Mouse (Mus musculus): ENCODE measurements around the gene Cpsf3.
A peak's percentile ranks its signal among the peaks of the same experiment; 100 is the strongest.

Gene Cpsf3

DNA sequence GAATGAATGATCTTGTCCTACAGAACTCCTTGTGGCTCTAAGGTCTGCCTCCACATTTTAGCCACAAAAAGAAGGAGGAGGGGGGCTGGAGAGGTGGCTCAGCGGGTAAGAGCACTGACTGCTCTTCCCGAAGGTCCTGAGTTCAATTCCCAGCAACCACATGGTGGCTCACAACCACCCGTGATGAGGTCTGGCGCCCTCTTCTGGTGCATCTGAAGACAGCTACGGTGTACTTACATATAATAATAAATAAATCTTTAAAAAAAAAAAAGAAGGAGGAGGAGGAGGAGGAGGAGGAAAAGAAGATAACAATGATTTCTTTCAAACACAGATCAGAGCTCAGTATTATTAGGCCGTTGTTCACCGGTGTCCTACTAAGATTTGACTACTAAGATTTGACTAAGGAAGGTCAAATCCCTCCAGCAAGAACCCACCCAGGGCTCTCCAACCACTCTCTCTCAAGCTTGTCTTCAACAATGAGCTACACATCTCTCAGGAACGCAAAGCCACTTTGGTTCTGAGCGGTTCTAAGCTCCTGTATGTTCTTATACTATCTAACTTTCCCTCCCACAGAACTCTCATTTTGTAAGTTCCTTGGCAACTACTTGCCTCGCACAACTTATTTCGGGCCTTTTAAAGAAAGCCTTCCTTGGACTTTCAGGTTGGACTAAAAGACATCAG, at the start of gene Cpsf3:
Gene Cpsf3 (plus strand): TSS at position 631 of the 681 bp plus-strand sequence.
- no peak for DNase-seq (ENCODE audit: low read depth, low spot score)

DNA sequence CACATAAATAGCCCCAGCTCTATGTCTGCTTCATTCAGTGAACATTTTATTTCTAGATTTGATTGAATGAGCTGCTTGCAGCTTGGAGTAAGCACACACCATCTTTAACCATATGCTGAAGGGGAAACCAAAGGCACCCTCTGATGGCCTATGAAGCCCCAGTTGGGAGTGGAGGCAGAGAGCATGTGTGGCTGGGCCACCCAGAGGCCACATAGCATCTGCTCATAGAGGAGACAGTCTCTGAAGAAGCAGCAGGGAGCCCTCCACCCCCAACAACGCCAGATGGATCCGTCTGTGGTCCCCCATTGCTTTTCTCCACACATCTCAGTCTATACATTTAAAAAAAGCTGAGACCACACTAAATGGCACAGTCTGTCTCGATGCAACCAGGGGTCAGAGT, 43.2 kb upstream of the Cpsf3 start:
- DNase-seq (ENCODE audit: low read depth, low spot score): no peak

DNA sequence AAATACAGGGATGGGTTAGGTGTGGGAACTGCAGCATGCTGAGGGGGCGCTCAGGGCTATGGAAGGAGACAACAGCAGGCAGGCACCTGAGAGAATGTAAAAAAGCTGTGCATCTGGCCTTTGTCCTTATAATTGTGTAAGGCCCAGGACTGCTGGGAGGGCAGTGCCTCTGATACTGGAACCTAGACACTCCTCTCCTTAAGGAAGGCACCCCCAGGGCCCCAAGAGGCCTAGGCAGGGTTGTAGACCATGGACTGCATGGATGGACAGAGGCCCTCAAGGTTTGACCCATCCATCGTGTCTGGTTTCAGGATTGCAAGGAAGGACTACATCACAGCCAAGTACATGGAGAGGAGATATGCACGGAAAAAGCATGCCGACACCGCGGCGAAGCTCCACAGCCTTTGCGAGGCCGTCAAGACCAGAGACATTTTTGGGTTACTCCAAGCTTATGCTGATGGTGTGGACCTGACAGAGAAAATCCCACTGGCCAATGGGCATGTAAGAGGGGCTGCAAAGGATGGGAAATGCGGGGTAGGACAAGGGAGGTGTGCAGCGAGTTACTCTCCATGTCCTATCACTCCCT, 40.7 kb upstream of the Cpsf3 start:
- DNase-seq (ENCODE audit: low read depth, low spot score): no peak

DNA sequence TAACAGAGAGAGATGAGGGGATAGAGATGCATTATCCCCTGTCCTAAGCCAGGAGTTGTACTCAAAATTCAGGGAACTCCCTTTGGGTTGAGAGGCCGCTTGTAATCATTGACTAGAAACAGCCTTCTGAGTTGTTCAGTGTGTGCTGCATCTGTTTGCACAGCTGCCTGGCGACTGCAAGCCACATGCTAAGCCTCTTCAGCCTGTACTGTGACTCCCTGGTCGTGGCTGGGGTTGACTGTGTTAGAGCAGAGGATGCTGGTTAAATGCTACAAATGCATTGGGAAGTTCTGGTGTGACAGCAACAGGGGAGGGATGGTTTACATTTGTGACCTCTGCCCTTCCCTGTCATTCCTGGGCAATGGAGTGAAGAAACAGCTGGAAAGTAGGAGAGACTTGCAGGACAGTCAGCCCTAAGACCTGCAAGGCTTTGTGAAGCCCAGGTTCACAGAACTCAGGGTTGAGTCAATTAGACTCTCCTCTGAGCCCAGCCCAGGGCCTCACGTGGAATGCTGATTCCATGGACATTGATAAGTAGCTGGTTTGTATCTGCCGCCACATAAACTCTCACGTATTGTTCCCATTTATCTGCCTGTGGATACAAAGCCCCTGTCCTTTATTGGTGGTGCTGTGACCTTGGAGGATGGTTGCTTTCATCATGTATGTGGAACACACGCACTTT, 37.3 kb upstream of the Cpsf3 start:
- DNase-seq (ENCODE audit: low read depth, low spot score): no peak

DNA sequence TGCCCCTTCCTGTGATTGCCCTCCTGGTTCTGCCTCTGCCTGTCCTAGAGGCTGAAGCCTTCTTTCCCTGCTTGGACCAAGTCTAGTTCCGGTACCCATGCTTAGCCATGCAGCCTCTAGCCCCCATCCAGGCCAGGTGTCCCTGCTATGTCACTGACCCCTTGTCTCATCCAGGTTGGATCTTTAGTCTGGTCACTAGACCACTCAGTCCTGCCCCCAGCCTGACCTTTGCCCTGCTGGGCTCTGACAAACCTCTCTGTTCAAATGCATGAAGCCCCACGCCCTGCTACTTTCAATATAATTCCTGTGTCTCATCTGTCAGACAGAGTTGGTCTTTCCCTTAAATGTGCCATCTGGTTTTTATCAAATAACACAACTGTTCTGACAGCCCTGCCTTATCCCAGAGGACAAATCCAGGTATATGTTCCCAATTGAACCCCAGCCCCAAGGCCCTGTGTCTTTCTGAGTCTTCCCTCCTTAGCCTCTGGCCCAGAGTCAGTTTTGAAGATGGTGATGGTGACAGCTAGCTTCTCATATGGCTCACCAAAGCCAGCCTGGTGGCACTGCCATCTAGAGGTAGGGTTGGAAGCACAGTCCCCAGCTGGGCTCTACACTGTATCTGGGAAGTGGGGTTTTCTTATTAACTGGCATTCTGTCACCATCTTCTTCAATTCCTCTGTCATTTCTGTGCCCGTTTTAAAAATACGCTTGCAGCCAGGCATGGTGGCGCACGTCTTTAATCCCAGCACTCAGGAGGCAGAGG, 24.5 kb upstream of the Cpsf3 start:
- DNase-seq (ENCODE audit: low read depth, low spot score): peak; percentile 21

DNA sequence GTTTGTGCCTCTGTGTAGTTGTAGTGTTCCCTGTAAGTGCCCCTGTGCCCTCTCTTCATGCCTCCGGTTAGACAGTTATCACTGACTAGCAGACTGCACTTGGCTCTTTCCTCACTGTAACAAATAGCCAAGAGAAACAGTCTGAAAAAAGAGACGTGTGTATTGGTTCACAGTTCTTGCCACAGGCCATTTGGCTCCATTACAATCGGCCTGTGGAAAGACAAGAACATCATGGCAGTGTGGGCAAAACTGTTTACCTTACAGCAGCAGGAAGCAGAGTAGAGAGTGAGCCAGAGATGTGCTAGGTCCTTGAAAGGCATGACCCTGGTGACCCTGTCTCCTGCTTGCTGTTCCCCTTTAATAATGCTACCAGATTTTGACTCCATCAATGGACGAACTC, 23.7 kb upstream of the Cpsf3 start:
- DNase-seq (ENCODE audit: low read depth, low spot score): no peak

DNA sequence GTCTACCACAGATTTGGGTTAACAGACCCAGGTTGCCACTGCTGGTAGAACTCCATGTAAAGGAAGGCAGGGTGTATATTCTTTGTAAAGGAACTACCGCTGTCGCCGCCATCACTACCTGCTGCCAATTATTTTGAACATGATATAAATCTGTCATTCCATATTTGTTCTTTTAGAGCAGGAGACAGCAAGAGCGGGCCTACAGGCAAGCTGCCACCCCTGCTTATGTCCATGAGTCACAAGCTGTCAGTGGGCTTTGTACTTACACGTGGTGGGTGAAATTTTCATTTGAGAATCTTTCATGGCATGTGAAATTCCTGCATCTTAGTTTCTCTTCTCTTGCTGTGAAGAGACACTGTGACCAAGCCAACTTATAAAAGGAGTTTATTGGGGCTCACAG, 21.9 kb upstream of the Cpsf3 start:
- DNase-seq (ENCODE audit: low read depth, low spot score): no peak

DNA sequence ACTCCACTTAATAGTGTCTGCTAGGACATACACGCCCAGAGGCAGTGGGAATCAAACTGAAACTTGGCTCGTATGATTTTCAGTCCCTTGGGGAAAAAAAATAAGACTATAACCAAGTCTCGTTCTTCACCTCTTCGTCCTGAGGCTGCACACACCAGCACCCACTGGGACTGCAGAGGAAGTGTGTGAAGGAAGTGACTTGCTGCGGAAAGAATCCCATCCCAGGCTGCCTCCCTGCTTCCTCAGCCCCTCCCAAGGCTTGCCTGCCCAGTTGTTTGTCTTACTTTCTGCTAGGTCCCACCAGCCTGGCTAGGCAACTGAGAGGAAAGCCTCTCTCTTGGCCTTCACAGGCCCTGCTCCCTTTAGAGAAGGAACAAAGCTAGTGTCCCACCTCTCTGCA, 20.9 kb upstream of the Cpsf3 start:
- no peak for DNase-seq (ENCODE audit: low read depth, low spot score)

DNA sequence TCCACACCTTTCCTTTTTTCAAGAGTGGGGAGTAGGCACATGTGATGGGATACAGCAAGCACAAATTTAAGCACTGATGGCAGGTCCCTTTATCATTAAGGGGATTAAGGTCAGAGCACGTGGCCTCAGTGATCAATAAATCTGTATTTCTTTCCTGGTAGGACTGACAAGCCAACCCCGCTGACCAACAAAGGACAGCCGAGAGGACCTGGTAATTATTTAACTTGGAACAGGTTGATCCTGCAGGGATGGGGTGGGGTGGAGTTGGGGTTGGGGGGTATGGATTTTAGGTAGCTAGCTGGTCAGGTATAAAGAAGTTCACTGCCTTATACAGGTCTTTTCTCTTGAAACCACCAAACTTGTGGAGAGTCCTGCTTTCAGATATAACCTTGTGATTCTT, 20.2 kb upstream of the Cpsf3 start:
- no peak for DNase-seq (ENCODE audit: low read depth, low spot score)

DNA sequence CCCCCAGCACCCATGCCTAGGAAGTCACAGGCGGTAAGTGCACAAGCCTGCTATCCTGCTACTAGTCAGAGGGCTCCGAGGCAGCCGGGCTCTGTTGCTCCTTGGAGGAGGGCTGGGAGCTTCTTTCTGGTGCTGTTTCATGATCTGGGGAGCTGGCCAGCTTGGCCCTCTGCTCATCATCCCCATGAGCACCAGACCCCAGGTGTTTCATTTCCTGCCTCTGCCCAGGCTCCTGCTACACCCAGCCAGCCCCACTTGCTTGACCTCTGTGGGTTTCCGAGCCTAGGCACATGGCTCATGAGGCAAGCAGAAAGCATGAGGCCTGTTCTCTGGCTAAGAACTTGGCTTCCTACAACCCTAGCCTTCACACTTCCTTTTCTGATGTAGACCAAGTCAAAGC, 19.7 kb upstream of the Cpsf3 start:
- DNase-seq (ENCODE audit: low read depth, low spot score): no peak

DNA sequence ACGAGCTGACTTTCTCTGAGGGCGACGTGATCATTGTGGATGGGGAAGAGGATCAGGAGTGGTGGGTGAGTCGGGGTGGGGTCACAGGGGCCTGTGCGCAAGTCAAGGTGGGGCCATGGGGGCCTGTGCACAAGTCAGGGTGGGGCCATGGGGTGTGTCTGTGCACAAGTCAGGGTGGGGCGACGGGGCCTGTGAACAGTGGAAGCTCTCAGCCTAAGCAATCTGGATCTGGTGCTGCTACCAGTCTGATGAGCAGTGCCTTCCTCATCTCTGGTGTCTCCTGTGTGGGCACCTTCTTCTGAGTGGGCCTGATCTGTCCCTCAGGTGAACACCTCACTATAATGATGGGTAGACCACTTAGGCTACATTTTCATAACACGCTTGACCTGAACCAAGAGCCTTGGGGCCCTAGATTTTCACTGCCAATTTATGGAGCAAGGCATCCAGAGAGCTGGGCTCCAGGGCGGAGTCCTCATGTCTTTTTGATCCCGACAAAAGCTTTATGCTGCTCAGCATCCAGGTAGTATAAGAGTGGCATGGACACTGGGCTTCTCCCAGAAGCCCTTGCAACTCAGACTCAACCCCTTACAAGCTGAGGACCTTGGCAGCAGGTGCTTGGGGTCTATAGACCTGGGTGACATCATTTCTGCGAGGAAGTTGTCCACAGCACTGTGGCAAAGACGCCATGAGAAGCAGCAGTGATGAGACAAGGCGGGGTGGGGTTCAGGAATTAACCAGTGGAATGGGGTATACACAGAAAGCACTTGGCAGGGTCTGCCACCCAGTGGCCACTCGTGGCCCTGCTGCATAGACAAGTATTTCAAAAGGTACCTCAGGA, 19.0 kb upstream of the Cpsf3 start:
- peak; percentile 83 for DNase-seq (ENCODE audit: low read depth, low spot score)

DNA sequence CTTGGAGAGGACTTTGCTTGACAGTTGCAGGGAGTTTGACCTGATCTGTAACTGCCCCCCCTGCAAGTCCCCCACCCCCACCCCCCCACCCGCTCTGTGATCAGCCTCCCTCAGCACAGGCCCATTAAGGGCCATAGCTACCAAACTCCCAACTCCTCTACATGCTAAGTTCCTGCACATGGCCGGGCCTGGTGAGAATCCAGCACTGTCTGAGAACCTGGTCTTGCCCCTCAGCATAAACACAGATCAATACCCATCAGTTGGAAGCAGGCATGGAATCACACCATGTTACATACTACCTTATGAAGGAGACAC, 18.4 kb upstream of the Cpsf3 start:
- DNase-seq (ENCODE audit: low read depth, low spot score): no peak

DNA sequence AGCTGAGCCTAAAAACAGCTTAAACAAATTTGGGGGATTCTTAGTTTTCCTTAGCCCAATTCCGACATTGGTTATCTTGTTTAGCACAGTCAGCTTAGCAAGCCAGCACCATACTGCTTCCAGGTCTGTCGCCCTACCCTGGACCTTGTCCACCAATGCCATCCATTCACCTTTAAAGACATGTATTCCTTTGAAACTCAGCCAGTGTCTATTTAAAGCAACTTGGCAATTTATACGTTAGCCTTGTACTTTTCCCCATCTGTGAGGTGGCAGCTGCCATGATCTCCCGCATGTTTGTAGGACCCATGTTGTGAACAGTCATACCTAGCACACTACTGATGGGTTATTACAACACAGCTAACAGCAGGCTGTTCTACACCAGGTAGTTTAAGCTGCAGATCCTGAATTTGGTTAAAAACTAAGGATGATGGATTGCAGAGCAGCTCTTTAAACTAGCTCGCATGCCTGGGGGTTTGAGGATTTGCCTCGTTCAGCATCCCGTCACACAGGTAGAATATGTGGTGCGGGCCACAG, 17.0 kb upstream of the Cpsf3 start:
- DNase-seq (ENCODE audit: low read depth, low spot score): no peak

DNA sequence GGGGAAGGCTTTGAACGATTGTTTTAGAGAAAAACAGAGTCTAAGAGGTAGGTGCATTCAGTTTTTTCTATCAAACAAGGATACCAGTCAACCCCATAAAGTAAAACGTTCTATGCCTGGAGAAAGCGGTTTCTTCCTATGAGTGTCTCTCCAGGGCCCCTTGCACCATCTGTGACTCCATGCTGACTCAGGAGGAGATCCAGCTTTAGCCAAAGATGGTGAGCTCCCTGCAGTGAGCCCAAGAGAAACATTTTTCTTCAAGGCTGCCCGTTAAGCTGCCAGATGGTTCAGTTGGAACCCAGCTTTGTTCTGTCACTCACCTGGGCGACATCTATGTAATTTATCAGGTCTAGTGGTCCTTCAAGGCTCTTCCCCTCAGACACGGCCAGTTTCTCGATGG, 10.7 kb upstream of the Cpsf3 start:
- no peak for DNase-seq (ENCODE audit: low read depth, low spot score)

DNA sequence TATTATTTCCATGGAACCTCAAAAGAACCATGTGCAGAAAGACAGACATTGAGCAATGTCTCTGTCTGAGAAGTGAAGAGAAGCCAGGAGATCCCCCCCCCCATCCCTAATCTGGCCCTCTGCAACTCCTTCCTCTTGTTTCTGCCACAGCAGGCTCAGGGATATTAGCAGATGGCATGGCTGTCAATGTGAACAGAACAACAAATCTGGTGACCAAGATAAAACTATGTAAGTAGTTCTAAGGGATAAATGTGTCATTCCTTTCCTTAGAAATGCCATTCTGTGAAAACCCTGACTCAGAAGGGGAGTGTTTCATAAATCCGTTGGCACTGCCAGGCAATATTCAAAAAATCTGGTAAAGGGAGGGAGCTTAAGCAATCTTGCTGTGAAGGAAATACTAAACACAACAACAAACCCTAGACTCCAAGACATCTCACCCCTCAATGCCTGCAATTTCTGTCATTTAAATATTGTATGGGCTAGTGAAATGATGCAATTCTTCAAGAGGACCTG, 7.8 kb upstream of the Cpsf3 start:
- no peak for DNase-seq (ENCODE audit: low read depth, low spot score)

DNA sequence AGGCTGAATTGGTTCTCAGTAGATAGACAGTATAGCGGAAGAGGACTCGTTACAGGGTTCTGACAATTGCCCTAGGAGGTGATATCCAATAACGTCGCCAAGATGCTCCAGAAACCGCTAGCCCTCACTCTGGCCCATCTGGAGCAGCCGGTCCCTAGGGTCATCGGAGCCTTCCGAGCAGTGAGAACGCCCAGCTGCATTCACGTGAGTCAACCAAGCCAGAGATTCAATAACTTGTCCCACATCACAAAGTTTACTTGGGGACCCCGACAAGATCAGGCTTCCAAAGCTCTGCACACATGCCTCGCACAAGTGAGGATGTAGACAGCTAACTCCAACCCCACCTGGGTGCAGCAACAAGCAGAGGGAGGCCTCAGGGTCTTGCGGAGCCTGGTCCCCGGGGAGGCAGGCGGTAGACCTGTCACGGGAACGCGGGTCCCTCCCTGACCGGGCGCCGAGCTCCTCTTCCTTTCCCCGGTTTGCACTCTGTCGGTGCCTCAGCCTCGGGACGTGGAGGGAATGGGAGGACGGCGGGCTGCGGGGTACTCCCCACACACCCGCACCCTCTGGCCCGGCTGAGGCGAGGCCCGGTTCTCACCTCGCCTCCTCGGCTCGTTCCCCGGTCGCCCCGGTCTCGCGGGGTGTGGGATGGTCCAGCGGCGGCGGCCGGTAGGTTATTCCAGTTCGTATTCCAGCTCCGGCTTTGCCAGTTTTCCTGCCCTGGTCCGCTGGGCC, 484 bp downstream of the Cpsf3 start:
- no peak for DNase-seq (ENCODE audit: low read depth, low spot score)

DNA sequence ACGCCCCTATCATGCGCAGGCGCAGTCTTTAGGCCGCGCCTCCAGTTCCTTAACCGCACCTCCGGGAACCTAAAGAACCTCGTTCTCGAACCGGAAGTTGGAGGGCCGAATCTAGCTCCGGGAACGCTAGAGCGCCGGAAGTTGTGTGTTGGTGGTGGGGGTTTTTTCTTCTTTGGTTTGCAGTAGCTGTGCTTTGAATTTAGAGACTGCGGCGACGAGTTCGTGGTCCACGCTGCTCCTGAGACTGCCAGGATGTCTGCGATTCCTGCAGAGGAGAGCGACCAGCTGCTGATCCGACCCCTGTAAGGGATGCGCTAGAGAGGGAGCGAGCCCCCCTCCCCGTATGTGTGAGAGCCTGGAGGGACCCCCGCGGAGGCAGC, 1.0 kb downstream of the Cpsf3 start, which contains the start of gene Itgb1bp1:
Gene Itgb1bp1 (minus strand): TSS at position 42 of the 380 bp plus-strand sequence.
- peak; percentile 100 for DNase-seq (ENCODE audit: low read depth, low spot score)

DNA sequence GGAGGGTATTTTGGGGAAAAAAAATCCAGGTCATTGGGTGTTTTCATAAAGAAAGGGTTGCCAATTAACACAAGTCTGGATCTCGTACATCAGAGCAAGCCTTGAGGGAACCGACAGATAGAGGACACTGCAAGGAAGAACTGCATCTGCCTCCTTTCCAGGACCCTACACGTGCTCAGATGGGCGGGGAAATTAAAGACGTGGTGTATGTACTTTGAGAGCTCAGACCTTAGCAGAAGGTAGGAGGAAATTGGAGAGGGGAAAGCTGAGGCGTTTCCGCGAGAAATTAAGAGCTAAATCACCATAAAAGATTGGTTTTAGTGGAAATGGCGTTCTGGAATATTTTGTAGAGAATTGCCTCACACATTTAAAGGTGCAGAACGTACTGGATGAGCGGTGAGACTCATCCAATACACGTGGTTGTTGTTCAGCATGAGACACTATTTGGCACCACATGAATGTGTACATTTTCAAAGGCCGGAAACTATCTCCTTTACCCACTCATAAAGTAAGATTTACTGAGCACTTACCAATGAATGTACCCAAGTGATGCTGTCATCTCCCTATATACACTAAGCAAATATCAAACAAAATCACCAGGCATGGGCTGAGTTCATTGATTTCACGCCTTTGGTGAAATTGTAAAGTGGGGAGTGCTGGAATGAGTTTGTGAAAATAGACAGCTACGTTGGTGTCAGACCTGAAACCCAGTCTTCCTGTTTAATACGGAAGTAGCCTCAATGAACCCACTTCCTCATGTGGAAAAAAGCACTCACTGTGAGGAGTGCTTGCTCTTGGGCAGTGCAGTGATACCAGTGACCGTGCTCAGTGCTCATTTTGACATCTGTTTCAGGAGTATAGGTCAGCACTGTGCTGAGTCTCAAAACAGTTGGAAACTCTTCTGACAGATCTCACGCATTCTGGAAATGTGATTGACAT, 1.8 kb downstream of the Cpsf3 start:
- DNase-seq (ENCODE audit: low read depth, low spot score): peak; percentile 55

DNA sequence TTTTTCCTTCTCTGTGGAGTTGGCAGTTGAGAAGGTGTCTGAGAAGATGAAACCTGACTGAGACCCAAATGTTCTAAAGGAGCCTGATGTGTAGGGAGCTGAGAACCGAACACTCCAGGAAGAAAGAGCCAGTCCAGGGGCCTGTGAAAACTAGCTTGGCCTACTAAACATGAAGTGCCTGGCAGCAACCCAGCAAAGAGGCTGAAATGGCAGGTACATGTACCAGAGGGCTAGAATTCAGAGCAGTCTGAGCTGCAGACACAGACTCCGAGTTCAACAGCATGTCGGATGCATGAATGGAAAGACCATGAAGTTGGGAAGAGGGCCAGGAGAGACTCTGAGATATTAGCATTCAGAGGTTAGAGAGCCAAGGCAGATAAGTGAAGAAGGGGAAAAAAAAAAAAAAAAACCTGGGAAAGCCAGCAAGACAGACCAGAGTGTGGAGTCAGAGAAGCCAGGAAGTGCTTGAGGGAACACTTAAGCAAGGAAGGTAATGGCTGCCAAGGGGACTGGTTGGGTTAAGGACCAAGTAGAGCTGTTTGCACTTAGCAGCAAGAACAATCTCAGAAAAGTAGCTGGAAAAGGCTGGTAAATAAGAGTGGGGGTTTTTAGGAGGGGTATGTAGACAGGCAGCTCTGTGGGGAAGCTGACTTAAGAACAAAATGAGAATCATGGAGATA, 3.7 kb downstream of the Cpsf3 start:
- no peak for DNase-seq (ENCODE audit: low read depth, low spot score)

All from ZHBTc4 (cell line).